Comparison of ENCODE assay signal across 9 mouse cellular contexts in genomic region chr10:26890269-26890955, GRCm38 (mm10).
DNase-seq lines count a peak whose midpoint lies in the region; ATAC-seq and TF ChIP-seq lines count a peak whose summit lies in the region.
"Had no signal": no experiment of that assay in that cellular context is flagged by ENCODE, and none has a peak within 500 bp of the region (broad histone marks: within the 10 kb centered on the region; RNA-seq: fewer than 3 reads in every experiment).

No protein-coding gene starts in this region.

- no peak overlapping the region for H3K9ac ChIP-seq in forebrain, postnatal 0 days
- no peak overlapping the region for H3K9ac ChIP-seq in hindbrain, embryonic 13.5 days

- in situ Hi-C loops in Patski (cut with MboI; ENCODE audit: low pct_unique_long_range_greater_than_20kb), result loop anchor here (5.0 to 10.0 kb wide), 3 partner anchors 178 to 518 kb away; no protein-coding TSS in a partner anchor

- no peaks in the 10 kb centered on the region for H3K36me3 ChIP-seq in forebrain, postnatal 0 days (ENCODE audit: insufficient read depth)
- no peaks in the 10 kb centered on the region for H3K36me3 ChIP-seq in hindbrain, embryonic 13.5 days

- H3K9me3 ChIP-seq in forebrain, postnatal 0 days (ENCODE audit: low read length), result no peaks in the 10 kb centered on the region
- H3K9me3 ChIP-seq in hindbrain, embryonic 13.5 days, result no peaks in the 10 kb centered on the region
- H3K9me3 ChIP-seq: megakaryocyte, embryonic 14.5 days had no signal

- POLR2A ChIA-PET in Patski (lab: Charles Lee), result no interaction called here

- H3K4me1 ChIP-seq in forebrain, postnatal 0 days (ENCODE audit: insufficient read depth), result no peaks in the 10 kb centered on the region
- H3K4me1 ChIP-seq in hindbrain, embryonic 13.5 days (replicated peaks), result 0 out of 2 replicates have a peak, but pooled peaks cover 3% of the 10 kb centered on the region

- H3K27ac ChIP-seq in forebrain, postnatal 0 days (ENCODE audit: low read depth, low read length), result peak overlapping the region; percentile 50; the same call in 1 of the 2 replicates
- H3K27ac ChIP-seq in hindbrain, embryonic 13.5 days, result peak overlapping the region; percentile 63; the same call in 1 of the 2 replicates

- WGBS in forebrain, postnatal 0 days, result 3% methylated on average over 4 of the region's 4 CpGs
- WGBS in hindbrain, embryonic 13.5 days, result 5% methylated on average over 4 of the region's 4 CpGs

- no peak for ATAC-seq in Patski
- peak; percentile 93 for ATAC-seq in forebrain, postnatal 0 days
- peak; percentile 91 for ATAC-seq in hindbrain, embryonic 13.5 days (ENCODE audit: low FRiP score)
- peak; percentile 84 for ATAC-seq in megakaryocyte-erythroid progenitor cell, adult 5-6 weeks (replicated peaks; ENCODE audit: low FRiP score, low TSS enrichment, poor library complexity, severe bottlenecking)
- ATAC-seq in erythroid progenitor cell, adult 5-6 weeks (replicated peaks; ENCODE audit: low FRiP score, poor library complexity, severe bottlenecking), result no peak

- DNase-seq in Patski (ENCODE audit: low read depth, low spot score), result no peak
- DNase-seq in c-Kit-positive CD71-positive TER-119-positive erythroid progenitor cells, embryonic 14.5 days (ENCODE audit: low spot score), result peak; percentile 36
- DNase-seq in forebrain, postnatal 0 days, result peak; percentile 91
- peak; percentile 12 for DNase-seq in layer of hippocampus, adult 9-11 months
- DNase-seq in right cerebral cortex, adult 2 months (ENCODE audit: low spot score in 2 of 2), result peak; percentile 55 to 80

- no peak overlapping the region for H3K4me3 ChIP-seq in forebrain, postnatal 0 days (ENCODE audit: low read depth, low read length)
- H3K4me3 ChIP-seq in hindbrain, embryonic 13.5 days, result no peak overlapping the region
- H3K4me3 ChIP-seq: megakaryocyte, embryonic 14.5 days had no signal

- peak; percentile 86 for TF ChIP-seq CTCF in Patski (IDR thresholded peaks at IDR 0.05)
- TF ChIP-seq CTCF in forebrain, postnatal 0 days (IDR thresholded peaks at IDR 0.05; ENCODE audit: low read depth), result peak; percentile 91

- H3K4me2 ChIP-seq in forebrain, postnatal 0 days (ENCODE audit: low read depth), result no peak overlapping the region
- no peak overlapping the region for H3K4me2 ChIP-seq in hindbrain, embryonic 13.5 days

- H3K27me3 ChIP-seq in Patski, result no peaks in the 10 kb centered on the region
- no peaks in the 10 kb centered on the region for H3K27me3 ChIP-seq in forebrain, postnatal 0 days (ENCODE audit: insufficient read depth, low read length)
- no peaks in the 10 kb centered on the region for H3K27me3 ChIP-seq in hindbrain, embryonic 13.5 days
- H3K27me3 ChIP-seq: megakaryocyte, embryonic 14.5 days had no signal

- CTCF ChIA-PET in Patski (lab: Charles Lee), result interaction anchor here (0.6 to 10.9 kb wide), 20 partner anchors 8 to 517 kb away, joined by 3 to 98 read pairs (median 4); partner anchors contain the start of gene Arhgap18

Comparison
In these comparisons a context has a peak if more than half of its experiments do, and no peak if none do; other contexts are left out.
1. ATAC-seq: peak in forebrain, postnatal 0 days (single experiment), hindbrain, embryonic 13.5 days (single experiment) and megakaryocyte-erythroid progenitor cell, adult 5-6 weeks (single experiment); none in Patski (single experiment) and erythroid progenitor cell, adult 5-6 weeks (single experiment).